Mouse (Mus musculus) embryo, embryonic 9.5 days (tissue): ENCODE measurements around the gene Olfr1378.

ENCODE experiments used
- DNase-seq: peaks from one replicate; pipeline ENCODE4 v3.0.0-alpha.2; 2017; ENCODE audit errors: extremely low spot score

The Olfr1378 gene

GRCm38 (mm10) chr11:50966230-50966629 lies at the start of gene Olfr1378:
Gene Olfr1378, plus strand, starts transcription at chr11:50966530.
- DNase-seq: no peak

GRCm38 (mm10) chr11:50930469-50931014 lies 35.8 kb upstream of the Olfr1378 start:
- no peak for DNase-seq

- no peak for DNase-seq
These were observed 35.3 kb upstream of the Olfr1378 start for GRCm38 (mm10) chr11:50931021-50931420.

GRCm38 (mm10) chr11:50931451-50931866 lies 34.9 kb upstream of the Olfr1378 start, which contains the start of gene Zfp354b:
Gene Zfp354b, minus strand, starts transcription at chr11:50931633.
- peak; percentile 87 for DNase-seq

GRCm38 (mm10) chr11:50932040-50932439 lies 34.3 kb upstream of the Olfr1378 start:
- no peak for DNase-seq

GRCm38 (mm10) chr11:50938435-50938834 lies 27.9 kb upstream of the Olfr1378 start:
- DNase-seq: no peak

- peak; percentile 54 for DNase-seq
These were observed 26.5 kb upstream of the Olfr1378 start for GRCm38 (mm10) chr11:50939621-50940366.

GRCm38 (mm10) chr11:50942386-50942785 lies 23.9 kb upstream of the Olfr1378 start:
- no peak for DNase-seq

- no peak for DNase-seq
These were observed 22.8 kb upstream of the Olfr1378 start, which contains the start of gene 4933414I15Rik for GRCm38 (mm10) chr11:50943506-50943905. Gene 4933414I15Rik, minus strand, starts transcription at chr11:50943765.

- no peak for DNase-seq
These were observed 14.0 kb upstream of the Olfr1378 start for GRCm38 (mm10) chr11:50952290-50952689.

GRCm38 (mm10) chr11:50953665-50954064 lies 12.7 kb upstream of the Olfr1378 start, which contains the start of gene Prop1:
Gene Prop1, minus strand, starts transcription at chr11:50953765.
- DNase-seq: no peak

- no peak for DNase-seq
These were observed 1.4 kb upstream of the Olfr1378 start for GRCm38 (mm10) chr11:50964886-50965285.

- DNase-seq: no peak
These were observed 10.9 kb downstream of the Olfr1378 start for GRCm38 (mm10) chr11:50977216-50977615.

GRCm38 (mm10) chr11:50981667-50982066 lies 15.3 kb downstream of the Olfr1378 start, which contains the start of gene Olfr1377:
Gene Olfr1377, plus strand, starts transcription at chr11:50981967.
- no peak for DNase-seq

GRCm38 (mm10) chr11:51003296-51003695 lies 37.0 kb downstream of the Olfr1378 start, which contains the start of gene Olfr51:
Gene Olfr51, plus strand, starts transcription at chr11:51003596.
- no peak for DNase-seq

GRCm38 (mm10) chr11:51011821-51012220 lies 45.5 kb downstream of the Olfr1378 start:
- no peak for DNase-seq

- DNase-seq: no peak
These were observed 47.6 kb downstream of the Olfr1378 start, which contains the start of gene Olfr54 for GRCm38 (mm10) chr11:51013936-51014335. Gene Olfr54, plus strand, starts transcription at chr11:51014236.

- DNase-seq: no peak
These were observed 50.0 kb downstream of the Olfr1378 start for GRCm38 (mm10) chr11:51016341-51016740.
